Mouse (Mus musculus) G1E (cell line): Measurements from ENCODE around the gene Camk2g.

Experiments
- CTCF ChIP-seq: IDR thresholded peaks from 2 replicates; pipeline ENCODE4 v1.5.1; 2012; ENCODE audit warnings: low read depth, low read length, inconsistent platforms, mixed read lengths
- GATA1 ChIP-seq: IDR thresholded peaks from 2 replicates; pipeline ENCODE4 v1.6.1; 2012; ENCODE audit warnings: borderline replicate concordance, low read length, inconsistent platforms, mixed read lengths
- GATA2 ChIP-seq: IDR thresholded peaks from 2 replicates; pipeline ENCODE4 v1.6.1; 2012; ENCODE audit warnings: low read depth, low read length, inconsistent platforms, borderline replicate concordance
- POLR2AphosphoS5 ChIP-seq: IDR thresholded peaks from 2 replicates; pipeline ENCODE4 v1.6.1; 2012; ENCODE audit warnings: low read depth, low read length, inconsistent platforms; ENCODE audit not compliant: insufficient replicate concordance
- TAL1 ChIP-seq: conservative IDR thresholded peaks from 2 replicates; pipeline ENCODE4 v1.6.1; 2012; ENCODE audit warnings: low read depth, low read length, inconsistent platforms, mixed read lengths

DNA sequence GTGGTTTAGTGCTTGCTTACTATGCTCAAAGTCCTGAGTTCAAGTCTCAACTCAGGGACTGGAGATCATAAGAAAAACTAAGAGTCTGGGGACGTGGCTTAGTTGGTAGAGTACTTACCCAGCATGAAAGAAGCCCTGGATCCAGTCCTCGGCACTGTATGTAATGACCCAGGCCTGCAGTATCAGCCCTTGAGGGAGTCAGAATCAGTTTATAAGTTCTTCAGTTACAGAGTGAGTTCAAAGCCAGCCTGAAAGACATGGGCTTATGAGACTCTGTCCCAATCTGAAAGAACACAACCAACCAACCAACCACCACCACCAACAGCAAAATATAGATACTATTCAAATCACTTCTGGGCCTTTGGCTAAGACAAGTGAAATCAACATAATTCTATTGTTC lies 47.6 kb upstream of the Camk2g start:
- TF ChIP-seq CTCF (no peak), GATA1 (no peak), GATA2 (no peak), POLR2AphosphoS5 (no peak), TAL1 (no peak)
